Mouse (Mus musculus) liver, embryonic 12.5 days (tissue): ENCODE results near the gene Rhbdl2. TPM values are rescaled to one million over a fixed set of nuclear protein-coding genes. Genes with fewer than 3 reads are reported as not detected.

Experiments
- ATAC-seq: fragments of 200-750 bp; cut with Nextera tagmentation; 2 replicates; pipeline ENCODE4 v1.8.0; 2017; ENCODE audit warnings: moderate number of reproducible peaks, mild to moderate bottlenecking, moderate library complexity
- H3K27ac ChIP-seq: fragments of 300-500 bp; sonication (generic); 2 replicates; pipeline ENCODE4 v1.5.1; 2016; ENCODE audit warnings: mild to moderate bottlenecking
- H3K27me3 ChIP-seq: fragments of 300-500 bp; sonication (generic); replicated peaks from 2 replicates; pipeline ENCODE4 v1.6.1; 2016; ENCODE audit warnings: mild to moderate bottlenecking, moderate library complexity
- H3K36me3 ChIP-seq: fragments of 300-500 bp; sonication (generic); 2 replicates; pipeline ENCODE4 v1.6.1; 2016; ENCODE audit warnings: mild to moderate bottlenecking, moderate library complexity
- H3K4me1 ChIP-seq: fragments of 300-500 bp; sonication (generic); 2 replicates; pipeline ENCODE4 v1.6.1; 2016
- H3K4me2 ChIP-seq: fragments of 300-500 bp; sonication (generic); 2 replicates; pipeline ENCODE4 v1.6.1; 2016; ENCODE audit warnings: mild to moderate bottlenecking, moderate library complexity
- H3K4me3 ChIP-seq: fragments of 300-500 bp; sonication (generic); 2 replicates; pipeline ENCODE4 v1.5.1; 2016; ENCODE audit warnings: mild to moderate bottlenecking, moderate library complexity
- H3K9ac ChIP-seq: fragments of 300-500 bp; sonication (generic); 2 replicates; pipeline ENCODE4 v1.6.1; 2016; ENCODE audit warnings: mild to moderate bottlenecking, moderate library complexity
- H3K9me3 ChIP-seq: fragments of 300-500 bp; sonication (generic); replicated peaks from 2 replicates; pipeline ENCODE4 v1.6.1; 2016; ENCODE audit warnings: mild to moderate bottlenecking, moderate library complexity
- WGBS: fragments of 180-500 bp; shearing (Covaris S2); methylation state at CpG from one replicate; pipeline ENCODE4 v1.1.7; 2016; ENCODE audit not compliant: insufficient replicate concordance; 5-methylcytosine and 5-hydroxymethylcytosine counted together
- polyA plus RNA-seq: library from polyadenylated mRNA; unstranded; fragments of >200 nt; fragmentation: Nextera tagmentation; extraction: Ambion mirVana; gene quantifications from 2 replicates; pipeline ENCODE4 v1.2.1, GENCODE M21; 2016

Rhbdl2 gene
- polyA plus RNA-seq, 1 experiment from 2014 or later = not detected

DNA sequence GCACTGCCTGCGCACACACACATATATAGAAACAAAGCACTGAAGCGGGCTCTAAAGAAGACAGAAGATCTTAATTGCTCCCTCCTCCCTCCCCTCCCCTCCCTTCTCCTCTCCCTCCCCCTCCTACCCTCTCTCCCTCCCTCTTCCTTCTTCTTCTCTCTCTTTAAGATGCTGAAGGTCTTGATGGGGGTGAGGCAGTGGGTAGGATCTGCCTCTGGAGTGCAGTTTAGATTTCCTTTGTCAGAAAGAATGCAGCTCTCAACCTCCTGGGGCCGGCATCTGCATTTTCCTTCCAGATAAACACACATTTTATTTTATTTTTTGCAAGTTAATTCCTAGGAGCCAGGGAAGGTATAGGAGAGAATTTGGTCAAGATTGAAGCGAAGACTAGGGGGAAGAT, 19.4 kb upstream of the Rhbdl2 start:
- H3K9ac ChIP-seq = no peak overlapping the region
- no peaks in the 10 kb centered on the region for H3K9me3 ChIP-seq
- H3K27ac ChIP-seq = no peak overlapping the region
- 60% methylated on average over 4 of the region's 4 CpGs for WGBS
- no peaks in the 10 kb centered on the region for H3K27me3 ChIP-seq
- no peak for ATAC-seq
- no peaks in the 10 kb centered on the region for H3K4me1 ChIP-seq
- no peak overlapping the region for H3K4me3 ChIP-seq
- no peaks in the 10 kb centered on the region for H3K36me3 ChIP-seq
- no peak overlapping the region for H3K4me2 ChIP-seq

DNA sequence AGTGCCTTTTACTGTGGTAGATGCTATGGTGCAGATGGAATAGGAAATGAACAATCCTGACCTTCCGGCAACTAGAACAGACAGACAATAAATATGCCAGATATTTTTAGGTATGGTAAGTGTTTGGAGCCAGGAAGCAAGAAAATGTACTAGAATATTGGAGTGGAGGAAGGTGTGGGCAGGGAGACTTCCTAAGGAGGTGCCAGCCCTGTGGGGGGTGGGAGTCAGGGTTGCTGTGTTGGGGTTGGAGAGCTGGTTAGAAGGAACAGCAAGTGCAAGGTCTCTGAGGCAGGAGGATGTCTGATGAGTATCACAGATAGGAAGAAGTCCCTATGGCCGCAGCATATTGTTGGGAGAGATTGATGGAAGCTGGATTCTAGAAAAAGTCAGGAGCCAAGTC, 5.0 kb downstream of the Rhbdl2 start:
- 66% methylated on average over 2 of the region's 2 CpGs for WGBS
- 0 out of 2 replicates have a peak, but pooled peaks cover 4% of the 10 kb centered on the region for H3K4me1 ChIP-seq
- no peak for ATAC-seq

DNA sequence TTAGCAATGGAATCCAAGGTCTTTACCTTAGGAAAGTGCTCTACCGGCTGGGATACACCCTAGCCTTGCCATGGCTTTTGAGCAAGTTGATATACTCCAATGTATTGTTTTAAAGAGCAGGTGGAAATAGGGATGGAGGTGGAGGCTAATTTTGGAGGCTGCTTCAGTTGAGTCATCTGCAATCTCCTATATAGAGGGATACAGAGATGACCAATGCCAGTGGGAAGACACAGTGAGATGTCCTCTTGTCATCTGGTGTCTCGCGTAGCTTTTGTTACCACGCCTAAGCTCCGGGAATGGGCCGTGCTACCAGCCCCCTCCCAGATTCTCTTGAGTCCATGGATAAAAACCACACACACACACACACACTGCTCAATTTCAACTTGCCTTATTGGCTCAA, 5.5 kb downstream of the Rhbdl2 start:
- Histone ChIP-seq H3K4me2 (no peak overlapping the region), H3K27me3 (no peaks in the 10 kb centered on the region), H3K27ac (no peak overlapping the region), H3K4me3 (no peak overlapping the region), H3K4me1 (0 out of 2 replicates have a peak, but pooled peaks cover 4% of the 10 kb centered on the region), H3K36me3 (no peaks in the 10 kb centered on the region), H3K9me3 (no peaks in the 10 kb centered on the region), H3K9ac (no peak overlapping the region)
- no peak for ATAC-seq
- 87% methylated on average over 6 of the region's 6 CpGs for WGBS

More for the DNA sequence above, 5.0 kb downstream of the Rhbdl2 start:
- Histone ChIP-seq H3K4me3 (no peak overlapping the region), H3K4me2 (no peak overlapping the region), H3K27ac (no peak overlapping the region), H3K36me3 (no peaks in the 10 kb centered on the region), H3K9ac (no peak overlapping the region), H3K9me3 (no peaks in the 10 kb centered on the region), H3K27me3 (no peaks in the 10 kb centered on the region)

DNA sequence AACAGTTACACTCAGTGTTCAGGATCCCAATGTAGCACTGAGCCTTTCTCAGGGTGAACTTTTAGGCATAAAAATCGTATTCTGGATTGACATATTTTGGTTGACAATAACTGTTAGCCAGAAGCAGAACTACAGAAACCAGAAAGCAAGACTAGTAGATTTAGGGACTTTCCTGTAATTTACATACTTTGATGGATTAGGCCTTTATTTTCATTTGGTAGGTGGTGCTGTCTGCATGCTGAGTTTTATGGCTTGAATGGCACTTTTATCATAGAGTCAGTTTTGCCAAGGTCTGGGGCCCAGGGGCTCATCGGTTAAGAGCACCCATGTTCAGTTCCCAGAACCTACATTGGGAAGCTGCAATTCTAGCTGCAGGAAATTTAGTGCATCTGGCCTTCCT, 7.4 kb downstream of the Rhbdl2 start:
- Histone ChIP-seq H3K9me3 (no peaks in the 10 kb centered on the region), H3K4me3 (no peak overlapping the region), H3K9ac (no peak overlapping the region), H3K27me3 (no peaks in the 10 kb centered on the region), H3K4me1 (0 out of 2 replicates have a peak, but pooled peaks cover 4% of the 10 kb centered on the region), H3K27ac (no peak overlapping the region), H3K4me2 (no peak overlapping the region), H3K36me3 (no peaks in the 10 kb centered on the region)
- 46% methylated on average over 2 of the region's 2 CpGs for WGBS
- no peak for ATAC-seq

DNA sequence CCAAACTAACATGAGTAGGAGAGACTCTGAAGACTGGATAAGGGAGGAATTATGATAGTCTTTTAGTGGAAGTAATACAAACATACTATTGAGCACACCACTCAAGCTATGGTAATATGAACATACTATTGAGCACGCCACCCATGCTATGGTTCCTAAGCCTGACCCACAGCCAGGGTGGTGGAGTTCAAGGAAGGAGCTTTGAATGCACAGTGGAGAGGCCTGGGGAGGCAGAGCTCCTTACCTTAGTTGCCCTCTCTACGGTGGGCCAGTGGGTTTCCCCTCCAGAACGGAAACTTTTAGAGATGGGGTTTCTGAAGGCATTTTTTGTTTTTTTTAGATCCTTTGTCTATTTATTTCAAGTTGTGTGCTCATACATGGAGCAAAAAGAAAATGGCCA, 9.7 kb downstream of the Rhbdl2 start:
- no peaks in the 10 kb centered on the region for H3K36me3 ChIP-seq
- no peaks in the 10 kb centered on the region for H3K4me1 ChIP-seq
- H3K27ac ChIP-seq = no peak overlapping the region
- no peak overlapping the region for H3K9ac ChIP-seq
- H3K9me3 ChIP-seq = no peaks in the 10 kb centered on the region
- WGBS = 75% methylated on average over 3 of the region's 3 CpGs
- H3K4me3 ChIP-seq = no peak overlapping the region
- H3K4me2 ChIP-seq = no peak overlapping the region
- no peak for ATAC-seq
- no peaks in the 10 kb centered on the region for H3K27me3 ChIP-seq

DNA sequence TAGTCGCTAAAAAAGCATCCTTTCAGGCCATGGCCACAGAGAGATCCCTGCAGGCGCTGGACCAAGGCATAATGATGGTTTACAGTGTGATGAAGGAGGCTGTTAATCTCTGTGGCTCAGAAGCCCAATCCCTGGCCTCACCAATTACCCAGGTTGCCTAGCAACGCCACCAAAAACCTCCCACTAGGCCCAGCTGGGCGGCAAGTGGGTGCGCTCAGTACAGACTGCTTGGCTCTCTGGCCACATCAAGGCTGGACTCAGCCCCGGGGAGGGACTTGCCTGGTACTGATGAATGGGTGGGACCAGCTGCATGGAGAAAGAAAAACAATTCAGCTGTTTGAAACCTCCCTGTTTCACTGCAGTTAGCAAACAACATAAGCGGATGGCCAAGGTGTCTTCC, 10.2 kb downstream of the Rhbdl2 start:
- no peak for ATAC-seq
- no peaks in the 10 kb centered on the region for H3K36me3 ChIP-seq
- no peak overlapping the region for H3K4me2 ChIP-seq
- no peak overlapping the region for H3K4me3 ChIP-seq
- H3K27ac ChIP-seq = no peak overlapping the region
- H3K27me3 ChIP-seq = no peaks in the 10 kb centered on the region
- 68% methylated on average over 7 of the region's 7 CpGs for whole genome bisulfite sequencing
- H3K4me1 ChIP-seq = no peaks in the 10 kb centered on the region
- no peak overlapping the region for H3K9ac ChIP-seq
- no peaks in the 10 kb centered on the region for H3K9me3 ChIP-seq

DNA sequence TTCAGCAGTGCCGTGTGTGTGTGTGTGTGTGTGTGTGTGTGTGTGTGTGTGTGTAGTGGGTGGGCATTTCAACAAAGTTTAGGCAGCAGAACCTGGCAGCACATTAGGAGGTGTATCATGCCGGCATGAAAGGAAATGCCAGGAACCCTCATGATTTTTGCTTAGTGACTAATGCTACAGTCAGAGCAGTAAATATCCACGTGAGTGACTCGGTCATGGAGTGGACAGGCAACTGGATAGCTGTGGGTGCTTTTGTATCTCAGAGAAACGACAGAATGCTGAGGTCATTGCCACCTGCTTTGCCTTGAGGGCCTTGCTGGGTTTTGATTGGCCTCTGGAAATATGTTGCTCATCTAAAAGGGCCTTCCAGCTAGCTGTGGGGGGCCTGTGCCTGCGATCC, 16.0 kb downstream of the Rhbdl2 start:
- Histone ChIP-seq H3K4me1 (no peaks in the 10 kb centered on the region), H3K4me2 (no peak overlapping the region), H3K9me3 (no peaks in the 10 kb centered on the region), H3K36me3 (no peaks in the 10 kb centered on the region), H3K4me3 (no peak overlapping the region), H3K27me3 (no peaks in the 10 kb centered on the region), H3K27ac (no peak overlapping the region), H3K9ac (no peak overlapping the region)
- 54% methylated on average over 6 of the region's 6 CpGs for WGBS
- no peak for ATAC-seq

DNA sequence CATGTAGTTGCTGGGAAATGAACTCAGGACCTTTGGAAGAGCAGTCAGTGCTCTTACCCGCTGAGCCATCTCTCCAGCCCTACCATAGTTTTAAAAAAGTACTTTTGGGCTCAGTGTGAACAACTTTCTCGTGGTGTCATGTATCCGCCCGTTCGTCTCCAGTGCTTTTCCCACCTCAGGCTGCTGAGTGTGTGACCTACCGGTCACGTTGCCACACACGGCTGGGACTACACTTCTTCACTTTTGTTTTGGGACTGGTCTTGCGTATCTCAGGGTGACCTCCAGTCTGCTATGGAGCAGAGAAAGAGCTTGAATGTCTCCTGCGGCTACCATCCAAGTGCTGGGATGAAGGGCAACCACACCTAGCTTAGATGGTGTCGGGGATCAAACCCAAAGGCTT, 20.6 kb downstream of the Rhbdl2 start:
- no peaks in the 10 kb centered on the region for H3K4me1 ChIP-seq
- ATAC-seq = no peak
- no peak overlapping the region for H3K4me2 ChIP-seq
- no peaks in the 10 kb centered on the region for H3K36me3 ChIP-seq
- no peaks in the 10 kb centered on the region for H3K9me3 ChIP-seq
- 69% methylated on average over 11 of the region's 11 CpGs for WGBS
- H3K4me3 ChIP-seq = no peak overlapping the region
- H3K27me3 ChIP-seq = no peaks in the 10 kb centered on the region
- H3K27ac ChIP-seq = no peak overlapping the region
- no peak overlapping the region for H3K9ac ChIP-seq

DNA sequence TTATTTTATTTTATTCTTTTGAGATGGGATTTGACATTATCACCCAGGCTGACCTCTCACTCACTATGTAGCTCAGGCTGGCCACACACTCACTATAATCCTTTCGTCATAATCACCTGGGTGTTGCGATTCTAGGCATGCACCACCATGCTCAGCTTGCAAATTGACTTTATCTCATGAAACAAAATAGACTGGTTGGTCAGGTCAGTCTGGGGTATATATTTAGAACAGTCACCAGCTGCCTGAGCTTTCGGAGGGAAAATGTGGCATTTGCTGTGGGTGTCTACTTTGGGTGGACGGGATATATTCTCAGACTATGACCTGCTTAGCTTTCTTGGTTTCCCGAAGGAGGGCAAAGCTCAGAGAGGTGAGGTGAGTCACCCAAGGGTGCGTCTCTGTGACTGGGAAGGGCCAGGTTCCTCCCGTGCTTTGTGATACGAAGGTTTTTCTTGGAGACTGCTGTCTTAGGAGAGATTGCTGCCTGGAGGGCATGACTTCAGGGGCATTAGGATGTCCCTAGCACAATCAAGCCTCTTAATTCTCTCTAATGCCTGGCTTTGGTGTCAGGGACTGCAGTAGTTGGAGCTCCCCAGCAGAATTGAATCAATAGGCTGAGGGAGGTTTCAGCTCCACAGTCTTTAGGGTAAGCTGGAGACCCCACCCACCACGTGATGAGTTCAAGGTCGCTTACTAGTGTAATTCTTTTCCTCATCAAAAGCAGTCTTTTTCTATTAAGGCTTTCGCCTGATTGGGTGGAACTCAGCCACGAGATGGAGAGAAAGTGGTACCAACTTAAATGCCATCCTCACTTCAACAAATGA, 23.0 kb downstream of the Rhbdl2 start:
- Histone ChIP-seq H3K4me1 (no peaks in the 10 kb centered on the region), H3K4me3 (no peak overlapping the region), H3K9me3 (no peaks in the 10 kb centered on the region), H3K4me2 (no peak overlapping the region), H3K27ac (no peak overlapping the region), H3K36me3 (no peaks in the 10 kb centered on the region), H3K9ac (no peak overlapping the region), H3K27me3 (no peaks in the 10 kb centered on the region)
- 67% methylated on average over 12 of the region's 12 CpGs for WGBS
- ATAC-seq = no peak

DNA sequence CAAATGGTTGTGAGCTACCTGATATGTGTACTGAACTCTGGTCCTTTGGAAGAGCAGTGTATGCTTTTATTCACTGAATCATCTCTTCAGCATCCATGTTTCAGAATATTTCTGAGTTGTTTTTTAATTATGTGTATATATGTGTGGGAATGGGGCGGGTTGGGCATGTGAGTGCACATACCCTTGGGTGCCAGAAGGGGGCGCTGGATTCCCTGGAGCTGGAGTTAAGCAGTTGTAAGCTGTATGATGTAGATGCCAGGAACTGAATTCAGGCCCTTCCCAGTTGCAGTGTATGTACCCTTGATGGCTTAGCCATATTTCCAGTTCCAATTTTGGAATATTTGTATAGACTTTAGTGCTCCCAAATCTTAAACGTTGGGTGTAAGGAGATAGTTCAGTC, 24.9 kb downstream of the Rhbdl2 start:
- no peak overlapping the region for H3K4me2 ChIP-seq
- no peak overlapping the region for H3K4me3 ChIP-seq
- WGBS = 61% methylated on average over 3 of the region's 3 CpGs
- no peaks in the 10 kb centered on the region for H3K27me3 ChIP-seq
- H3K9ac ChIP-seq = no peak overlapping the region
- no peaks in the 10 kb centered on the region for H3K36me3 ChIP-seq
- ATAC-seq = no peak
- no peaks in the 10 kb centered on the region for H3K9me3 ChIP-seq
- no peak overlapping the region for H3K27ac ChIP-seq
- no peaks in the 10 kb centered on the region for H3K4me1 ChIP-seq

DNA sequence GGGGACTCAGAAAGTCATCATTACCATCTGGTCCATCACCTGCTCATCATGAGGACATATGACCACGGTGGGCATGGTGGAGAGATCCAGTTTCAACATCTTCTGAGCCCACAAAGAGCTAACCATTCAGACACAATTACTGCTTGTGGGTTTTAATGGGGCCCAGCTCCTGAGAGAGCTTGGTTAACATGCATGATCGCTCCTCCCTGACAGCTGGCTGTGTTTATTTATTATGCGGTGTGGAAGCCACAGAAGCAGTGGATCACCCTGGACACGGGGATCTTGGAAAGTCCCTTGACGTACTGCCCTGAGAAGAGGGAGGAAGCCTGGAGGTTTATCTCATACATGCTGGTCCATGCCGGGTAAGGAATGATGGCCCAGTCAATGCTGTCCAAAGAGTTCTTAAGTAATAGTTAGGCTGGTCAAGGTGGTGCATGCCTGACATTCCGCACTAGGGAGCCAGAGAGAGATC, 26.4 kb downstream of the Rhbdl2 start:
- ATAC-seq = no peak
- WGBS = 69% methylated on average over 7 of the region's 7 CpGs
- no peak overlapping the region for H3K4me3 ChIP-seq
- H3K9me3 ChIP-seq = no peaks in the 10 kb centered on the region
- no peak overlapping the region for H3K4me2 ChIP-seq
- no peaks in the 10 kb centered on the region for H3K36me3 ChIP-seq
- no peak overlapping the region for H3K27ac ChIP-seq
- H3K4me1 ChIP-seq = no peaks in the 10 kb centered on the region
- no peak overlapping the region for H3K9ac ChIP-seq
- H3K27me3 ChIP-seq = no peaks in the 10 kb centered on the region

DNA sequence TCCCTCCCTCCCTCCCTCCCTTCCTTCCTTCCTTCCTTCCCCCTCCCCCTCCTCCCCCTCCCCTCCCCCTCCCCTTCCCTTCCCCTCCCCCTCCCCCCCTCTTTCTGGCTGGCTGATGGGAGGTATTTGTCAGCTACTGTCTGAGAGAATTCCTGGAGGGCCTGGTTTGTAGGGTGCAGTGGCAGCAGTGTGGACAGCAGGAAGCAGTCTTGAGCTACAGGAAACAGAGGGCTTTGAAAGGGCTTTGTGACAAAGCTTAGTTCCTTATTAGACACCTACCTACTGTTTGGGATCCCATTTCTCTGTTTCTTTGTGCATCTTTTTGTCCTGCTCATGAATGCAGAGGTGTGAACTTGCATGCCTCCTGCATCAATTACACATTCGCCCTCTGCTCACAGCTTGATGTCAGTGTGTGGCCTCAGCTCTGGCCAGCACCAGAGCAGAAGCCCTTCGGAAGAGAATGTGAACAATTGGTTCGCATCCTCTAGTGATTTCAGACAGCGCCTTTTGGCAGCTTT, 31.5 kb downstream of the Rhbdl2 start:
- Histone ChIP-seq H3K27me3 (no peaks in the 10 kb centered on the region), H3K27ac (no peak overlapping the region), H3K4me3 (no peak overlapping the region), H3K9me3 (no peaks in the 10 kb centered on the region), H3K4me2 (no peak overlapping the region), H3K36me3 (no peaks in the 10 kb centered on the region), H3K4me1 (no peaks in the 10 kb centered on the region), H3K9ac (no peak overlapping the region)
- ATAC-seq = no peak
- WGBS = 57% methylated on average over 4 of the region's 4 CpGs
